Mouse (Mus musculus) lung, postnatal 36 days (tissue): ENCODE measurements around the gene Igfbp5.

Source experiments
- DNase-seq: peaks from one replicate; pipeline ENCODE4 v3.0.0; 2022; ENCODE audit warnings: mixed read lengths

Igfbp5 gene

DNA sequence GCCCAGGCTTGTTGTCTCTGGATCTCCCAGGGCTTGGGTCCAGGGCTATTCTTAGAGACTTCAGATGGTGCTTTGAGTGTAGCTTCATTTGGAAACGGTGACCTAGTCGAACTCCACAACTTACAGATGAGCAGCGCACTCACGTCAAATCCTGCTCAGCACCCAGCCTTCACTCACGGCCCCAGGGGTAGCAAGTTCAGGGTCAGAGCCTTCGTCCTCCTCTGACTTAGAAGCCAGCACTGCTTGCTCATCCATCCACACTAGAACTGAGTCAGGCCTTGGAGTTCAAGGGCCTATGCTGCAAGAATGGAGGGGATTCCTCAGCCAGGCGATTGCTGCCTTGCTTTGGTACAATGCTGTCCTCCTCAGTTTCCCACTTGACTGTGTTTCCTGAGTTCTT lies 34.9 kb downstream of the Igfbp5 start:
- DNase-seq: no peak

DNA sequence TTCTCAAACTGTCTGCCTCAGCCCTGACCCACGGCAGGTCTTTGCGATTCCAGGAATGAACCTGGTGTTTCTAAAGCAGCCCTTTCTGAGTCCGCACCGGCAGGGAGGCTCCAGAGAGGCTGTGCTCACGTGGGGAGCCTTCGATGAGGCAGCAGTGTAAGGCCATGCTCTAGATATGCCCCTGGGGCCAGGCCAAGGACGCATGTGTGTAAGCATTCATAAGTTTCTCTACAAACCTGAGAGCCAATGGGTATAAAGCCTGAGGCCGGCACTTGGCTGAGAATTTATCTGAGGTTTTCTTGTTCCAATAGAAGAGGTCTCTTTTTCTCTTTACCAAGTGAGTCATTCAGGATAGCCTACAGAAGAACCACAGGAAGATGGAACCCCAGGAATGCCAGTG lies 35.3 kb downstream of the Igfbp5 start:
- no peak for DNase-seq

DNA sequence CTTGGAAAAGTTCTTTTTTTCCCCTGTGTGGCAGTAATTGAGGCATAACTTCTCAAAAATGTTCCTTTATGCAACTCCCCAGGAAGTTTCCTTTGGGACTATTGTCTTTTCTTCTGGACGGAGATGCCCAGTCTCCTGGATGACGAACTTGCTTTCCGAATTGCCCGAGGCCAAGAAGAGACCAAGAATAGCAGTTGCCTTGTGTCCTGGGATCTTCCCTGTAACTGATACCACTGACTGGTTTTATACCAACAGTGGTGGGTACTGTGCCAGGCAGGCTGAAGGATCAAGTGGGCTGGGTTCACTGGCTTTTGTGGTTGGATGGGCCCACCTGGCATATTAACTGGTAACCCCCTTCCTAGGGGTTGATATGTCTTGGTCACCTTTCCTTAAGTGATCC lies 41.1 kb downstream of the Igfbp5 start:
- no peak for DNase-seq

DNA sequence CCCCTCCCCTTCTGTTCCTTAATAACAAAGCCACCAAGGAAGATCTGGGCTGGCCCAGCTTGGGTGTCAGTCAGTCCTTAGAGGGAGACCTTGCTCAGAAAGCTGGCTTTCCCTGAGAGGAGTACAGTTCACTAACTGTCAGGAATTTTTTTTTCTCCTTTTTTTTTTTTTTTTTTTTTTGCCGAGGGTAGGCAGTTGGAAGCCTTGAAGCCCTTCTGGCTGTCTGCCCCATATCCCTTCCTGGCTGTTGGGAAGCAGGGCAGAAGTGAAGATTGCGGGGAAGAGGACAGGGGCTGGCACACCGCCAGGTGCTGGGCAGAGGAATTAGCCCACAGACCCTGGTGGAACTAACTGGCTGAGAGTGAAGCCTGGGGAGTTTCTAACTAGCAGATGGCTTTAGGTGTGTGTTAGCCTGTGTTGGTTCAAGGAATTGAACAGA lies 42.0 kb downstream of the Igfbp5 start:
- no peak for DNase-seq

DNA sequence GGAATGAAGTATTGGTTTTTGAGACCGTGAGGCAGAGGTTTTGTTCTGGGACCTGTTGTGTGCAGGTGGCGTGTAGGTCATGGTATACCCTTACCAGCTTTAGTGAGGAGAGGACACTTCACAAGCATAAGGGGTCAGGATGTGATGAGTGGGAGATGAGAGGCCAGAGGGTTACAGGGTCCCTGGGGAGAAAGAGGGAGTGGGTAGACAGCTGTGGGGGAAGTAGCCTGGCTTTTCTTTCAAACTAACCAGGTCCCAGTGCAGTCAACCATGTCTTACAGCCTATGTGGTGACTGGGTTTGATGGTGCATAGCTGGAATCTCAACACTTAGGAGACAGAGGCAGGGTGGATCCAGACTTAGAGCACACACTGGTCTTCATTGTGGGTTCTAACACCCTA lies 44.2 kb downstream of the Igfbp5 start:
- no peak for DNase-seq

DNA sequence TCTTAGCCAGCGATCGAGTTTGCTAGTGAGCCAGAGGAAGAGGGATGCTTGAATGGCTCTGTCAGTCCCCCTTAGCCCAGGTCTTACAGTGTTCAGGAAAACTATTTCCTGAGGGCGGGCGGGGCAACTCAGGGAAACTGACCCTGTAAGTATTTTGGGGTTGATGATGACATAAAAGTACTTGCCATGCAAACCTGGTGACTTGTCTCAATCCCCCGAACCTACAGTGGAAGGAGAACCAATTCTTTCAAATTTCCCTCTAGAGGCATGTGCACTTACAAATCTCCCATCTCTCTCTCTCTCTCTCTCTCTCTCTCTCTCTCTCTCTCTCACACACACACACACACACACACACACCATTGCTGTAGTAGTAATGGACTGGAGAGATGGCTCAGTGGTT lies 45.8 kb downstream of the Igfbp5 start:
- no peak for DNase-seq

DNA sequence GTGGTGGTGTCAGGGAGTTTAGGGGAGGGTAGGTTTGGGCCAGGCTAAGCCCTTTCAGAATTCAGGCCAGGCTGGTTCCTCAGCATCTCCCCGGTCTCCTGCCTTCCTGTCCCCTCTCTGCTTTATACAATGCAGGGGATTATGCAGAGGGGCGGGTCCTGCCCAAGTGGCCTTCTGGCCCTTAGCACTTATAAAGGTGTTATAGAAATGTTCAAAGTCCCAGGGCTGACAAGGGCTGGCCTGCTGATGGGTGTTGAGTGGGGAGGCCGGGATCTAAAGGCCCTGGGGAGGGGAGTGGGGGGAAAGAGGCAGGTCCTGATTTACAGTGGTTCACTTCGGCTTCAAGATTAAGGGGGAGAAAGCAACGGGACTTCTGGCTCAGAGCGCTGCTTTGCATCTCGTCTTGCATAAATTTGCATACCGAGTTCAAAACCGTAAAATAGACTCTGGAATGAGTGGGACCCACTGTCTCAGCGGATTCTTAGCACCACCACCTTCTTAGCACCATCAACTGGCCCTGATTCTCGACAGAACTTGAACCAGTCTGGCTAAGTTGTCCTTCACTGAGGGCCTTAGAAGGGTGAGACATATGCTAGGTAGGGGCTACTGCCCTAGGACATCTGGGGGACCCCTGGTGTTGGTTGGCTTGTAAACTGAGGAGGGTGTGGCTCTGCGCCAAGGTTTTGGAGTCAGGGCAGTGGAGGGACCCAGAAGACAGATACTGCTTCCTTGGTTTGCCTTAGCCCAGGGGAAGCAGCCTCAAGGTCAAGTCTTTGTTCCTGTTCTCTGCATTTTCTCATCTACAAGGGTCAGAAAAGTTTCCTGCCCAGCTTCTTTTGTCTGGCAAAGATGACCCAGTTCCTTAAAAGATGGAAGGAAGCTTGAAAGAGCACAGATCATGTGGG lies 47.0 kb downstream of the Igfbp5 start:
- no peak for DNase-seq

DNA sequence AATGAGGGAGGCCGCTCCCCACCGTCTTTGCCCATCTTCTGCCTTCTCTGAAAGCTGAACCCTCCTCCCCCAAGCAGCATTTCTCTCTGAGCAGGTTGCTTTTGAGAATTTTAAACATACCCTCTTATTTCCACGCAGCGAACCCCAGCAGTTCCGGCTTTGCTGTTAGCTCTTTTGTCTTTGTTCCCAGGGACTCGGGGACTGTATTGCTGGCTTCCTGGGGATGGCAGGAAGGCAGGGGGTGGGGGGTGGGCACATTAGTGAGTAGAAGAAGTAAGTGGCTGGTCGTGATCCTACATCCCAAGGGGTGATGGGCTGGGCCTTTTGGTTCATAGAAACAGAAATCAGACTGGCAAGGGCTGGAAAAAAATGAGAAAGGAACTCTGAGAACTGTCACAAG lies 47.8 kb downstream of the Igfbp5 start:
- DNase-seq: no peak

DNA sequence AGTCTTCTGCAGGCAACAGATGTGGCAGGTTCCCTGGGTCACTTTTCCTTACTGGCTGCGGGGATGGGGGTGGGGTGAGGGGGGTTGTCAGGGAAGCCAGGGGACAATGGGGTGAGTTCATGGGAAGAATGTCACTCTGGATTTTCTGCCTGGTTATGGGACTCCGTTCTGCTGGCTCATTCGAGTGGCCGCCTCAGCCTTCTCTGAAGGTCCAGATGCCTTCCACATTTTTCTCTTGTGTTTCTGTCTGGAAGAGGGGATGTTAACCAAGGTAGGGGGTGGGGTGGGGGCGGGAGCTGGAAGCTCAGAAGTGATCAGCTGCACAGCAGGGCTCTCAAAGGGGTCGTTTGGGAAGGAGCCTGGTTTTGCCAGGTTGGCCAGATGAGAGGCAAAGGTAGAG lies 48.2 kb downstream of the Igfbp5 start:
- no peak for DNase-seq

DNA sequence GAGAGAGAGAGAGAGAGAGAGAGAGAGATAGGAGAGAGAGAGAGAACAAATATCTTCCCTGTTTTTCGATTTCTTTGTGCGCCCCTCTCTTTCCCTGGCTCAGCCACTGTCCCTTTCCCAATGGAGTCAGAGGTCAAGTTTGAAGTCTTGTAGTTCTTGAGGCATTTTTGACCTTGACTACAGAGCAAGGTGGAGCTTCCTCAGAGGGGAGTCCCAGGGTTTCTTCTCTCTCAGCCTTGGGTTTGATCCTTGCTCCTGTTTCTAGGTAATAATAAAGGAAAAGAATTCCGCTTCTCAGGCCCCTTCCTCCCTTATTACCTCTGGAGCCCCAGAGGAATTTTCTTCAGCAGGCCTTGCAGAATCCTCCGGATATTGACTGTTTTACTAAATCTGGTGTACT lies 48.8 kb downstream of the Igfbp5 start:
- DNase-seq: no peak

DNA sequence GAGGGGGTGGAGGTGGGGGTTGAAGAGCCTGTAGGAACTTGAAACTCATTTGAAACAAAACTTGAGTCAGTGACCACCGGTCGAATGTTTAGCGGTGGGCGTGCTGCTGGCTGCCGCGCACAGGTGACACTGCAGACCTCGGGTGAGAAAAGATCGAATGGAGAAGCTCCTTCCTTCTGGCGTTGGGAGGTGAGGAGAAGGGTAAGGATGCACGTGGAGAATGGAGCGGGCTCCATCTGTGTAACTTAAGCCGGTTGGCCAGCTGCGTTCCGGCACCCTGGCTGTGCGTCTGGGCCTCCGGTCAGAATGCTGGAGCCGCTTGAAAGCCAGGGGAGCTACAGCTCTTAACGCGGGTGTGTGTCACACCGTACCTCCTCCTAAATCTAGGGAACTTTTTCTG lies 49.4 kb downstream of the Igfbp5 start:
- no peak for DNase-seq

DNA sequence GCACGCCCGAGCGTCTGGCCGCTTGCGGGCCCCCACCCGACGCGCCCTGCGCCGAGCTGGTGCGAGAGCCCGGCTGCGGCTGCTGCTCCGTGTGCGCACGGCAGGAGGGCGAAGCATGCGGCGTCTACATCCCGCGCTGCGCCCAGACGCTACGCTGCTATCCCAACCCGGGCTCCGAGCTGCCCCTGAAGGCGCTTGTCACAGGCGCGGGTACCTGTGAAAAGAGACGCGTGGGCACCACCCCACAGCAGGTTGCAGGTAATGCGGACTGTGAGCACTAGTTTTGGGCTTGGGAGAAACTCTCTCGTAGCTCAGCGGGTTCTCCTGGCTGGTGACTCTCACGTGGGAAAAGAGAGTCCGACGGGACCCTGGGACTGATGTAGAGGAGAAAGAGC lies 50.0 kb downstream of the Igfbp5 start:
- DNase-seq: no peak

DNA sequence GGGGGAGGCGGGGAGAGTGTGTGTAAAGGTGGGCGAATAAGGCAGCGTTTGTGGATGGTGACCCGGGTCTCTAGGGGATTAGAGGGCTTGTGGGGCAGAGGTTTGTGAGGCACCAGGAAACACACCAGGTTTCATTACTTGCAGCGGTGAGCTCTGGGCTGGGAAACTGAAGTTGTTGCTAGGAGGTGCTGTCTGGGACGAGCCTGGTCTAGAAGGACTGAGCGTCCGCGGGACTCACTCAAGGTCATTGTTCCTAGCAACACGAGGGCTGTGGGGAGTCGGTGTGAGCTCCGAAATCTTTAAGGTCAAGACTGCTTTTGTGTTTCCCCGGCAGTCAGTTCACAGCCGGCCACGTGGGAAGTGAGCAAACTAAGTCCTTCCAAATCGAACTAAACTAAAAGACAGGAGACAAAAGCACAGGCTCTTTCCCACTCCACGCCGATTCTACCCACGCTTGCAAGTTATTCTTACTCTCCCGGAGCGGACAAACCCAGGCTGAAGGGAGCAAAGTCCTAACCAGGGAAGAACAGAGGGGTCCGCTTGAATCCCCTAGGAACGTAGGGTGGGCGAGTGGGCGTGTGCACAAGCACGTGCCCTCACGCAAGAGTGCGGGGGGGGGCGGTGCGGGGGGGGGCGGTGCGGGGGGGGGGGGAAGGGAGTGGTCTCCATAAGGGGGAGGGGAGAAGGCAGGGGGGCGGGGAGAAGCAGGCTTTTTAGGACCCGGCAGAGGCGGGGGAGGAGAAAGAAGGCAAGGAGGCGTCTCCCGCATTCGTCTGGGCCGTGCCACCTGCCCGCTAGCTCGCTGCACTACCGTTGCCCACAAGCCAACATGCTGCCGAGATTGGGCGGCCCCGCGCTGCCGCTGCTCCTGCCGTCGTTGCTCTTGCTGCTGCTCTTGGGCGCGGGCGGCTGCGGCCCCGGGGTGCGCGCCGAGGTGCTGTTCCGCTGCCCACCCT lies 50.7 kb downstream of the Igfbp5 start, which contains the start of gene Igfbp2:
Gene Igfbp2, plus strand, starts transcription at position 753 of the 956 bp plus-strand sequence.
- peak; percentile 21 for DNase-seq

DNA sequence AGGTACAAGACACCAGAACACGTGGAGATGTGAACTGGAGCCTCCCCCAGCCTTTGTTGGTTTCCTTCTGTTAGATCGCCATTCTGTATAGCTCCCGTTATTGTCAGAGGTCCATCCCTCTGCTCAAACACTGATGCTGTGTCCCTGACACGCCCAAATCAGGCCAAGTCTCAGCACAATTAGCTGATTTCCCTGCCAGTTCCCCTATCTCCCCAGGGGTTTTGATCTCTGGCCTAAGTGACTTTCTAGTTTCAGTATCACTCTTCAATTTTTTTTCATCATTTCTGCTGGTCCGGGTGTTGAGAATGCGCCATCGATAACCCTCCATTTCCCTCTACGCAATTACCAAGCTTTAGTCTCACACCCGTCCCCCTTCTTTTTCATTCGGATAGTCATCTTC lies 51.8 kb downstream of the Igfbp5 start:
- no peak for DNase-seq

DNA sequence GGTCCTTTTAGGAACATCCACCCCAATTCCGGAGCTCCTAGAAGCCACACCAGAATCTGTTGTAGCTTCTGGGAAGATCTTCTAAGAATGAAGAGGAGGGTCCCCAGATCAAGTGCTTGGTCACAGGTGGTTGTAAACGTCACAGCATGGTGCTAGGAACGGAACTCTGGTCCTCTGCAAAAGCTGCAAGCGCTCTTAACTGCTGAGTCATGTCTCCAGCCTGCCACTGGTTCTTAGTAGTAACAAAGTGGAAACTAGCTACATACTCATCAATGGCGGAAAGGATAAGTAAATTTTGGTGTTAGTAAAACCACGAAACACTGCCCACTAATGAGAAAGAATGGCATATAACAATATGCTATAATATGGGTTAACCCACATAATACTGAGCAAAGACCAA lies 54.7 kb downstream of the Igfbp5 start:
- DNase-seq: no peak

DNA sequence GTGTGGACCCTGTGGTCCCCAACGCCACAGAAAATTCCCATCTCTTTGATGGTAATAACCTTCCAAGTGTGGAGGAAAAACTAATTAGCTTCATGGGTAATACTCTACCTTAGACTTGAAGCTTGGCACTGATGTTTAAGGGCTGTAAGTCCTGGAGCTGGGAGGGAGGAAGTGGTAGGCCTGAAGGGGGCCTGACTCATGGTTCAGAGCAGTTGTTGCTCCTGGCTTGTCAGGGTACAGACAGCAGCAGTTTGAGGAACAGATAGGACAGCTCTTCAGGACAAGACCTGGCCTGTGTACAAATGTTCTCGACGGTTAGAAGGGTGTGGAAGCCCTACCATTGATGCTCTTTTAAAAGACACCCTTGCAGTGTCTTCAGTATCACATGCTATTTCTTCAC lies 59.1 kb downstream of the Igfbp5 start:
- DNase-seq: no peak

DNA sequence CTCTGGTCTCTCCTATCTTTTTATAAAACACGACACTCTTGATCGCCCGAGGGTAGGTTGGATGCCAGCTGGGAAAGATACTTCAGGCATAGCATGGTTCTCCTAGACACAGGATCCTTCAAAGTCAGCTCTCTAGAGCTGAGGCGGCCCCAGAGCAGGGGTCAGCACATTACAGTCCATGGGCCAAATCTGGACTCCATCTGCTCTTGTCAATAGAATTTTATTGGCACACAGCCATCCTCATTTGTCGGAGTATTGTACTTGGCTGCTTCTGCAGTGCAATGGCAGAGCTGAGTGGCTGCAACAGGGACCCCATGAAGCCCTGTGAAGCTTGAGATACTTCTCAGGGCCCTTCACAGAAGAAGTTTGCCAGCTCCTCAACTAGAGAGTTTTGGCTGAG lies 59.5 kb downstream of the Igfbp5 start:
- DNase-seq: no peak

DNA sequence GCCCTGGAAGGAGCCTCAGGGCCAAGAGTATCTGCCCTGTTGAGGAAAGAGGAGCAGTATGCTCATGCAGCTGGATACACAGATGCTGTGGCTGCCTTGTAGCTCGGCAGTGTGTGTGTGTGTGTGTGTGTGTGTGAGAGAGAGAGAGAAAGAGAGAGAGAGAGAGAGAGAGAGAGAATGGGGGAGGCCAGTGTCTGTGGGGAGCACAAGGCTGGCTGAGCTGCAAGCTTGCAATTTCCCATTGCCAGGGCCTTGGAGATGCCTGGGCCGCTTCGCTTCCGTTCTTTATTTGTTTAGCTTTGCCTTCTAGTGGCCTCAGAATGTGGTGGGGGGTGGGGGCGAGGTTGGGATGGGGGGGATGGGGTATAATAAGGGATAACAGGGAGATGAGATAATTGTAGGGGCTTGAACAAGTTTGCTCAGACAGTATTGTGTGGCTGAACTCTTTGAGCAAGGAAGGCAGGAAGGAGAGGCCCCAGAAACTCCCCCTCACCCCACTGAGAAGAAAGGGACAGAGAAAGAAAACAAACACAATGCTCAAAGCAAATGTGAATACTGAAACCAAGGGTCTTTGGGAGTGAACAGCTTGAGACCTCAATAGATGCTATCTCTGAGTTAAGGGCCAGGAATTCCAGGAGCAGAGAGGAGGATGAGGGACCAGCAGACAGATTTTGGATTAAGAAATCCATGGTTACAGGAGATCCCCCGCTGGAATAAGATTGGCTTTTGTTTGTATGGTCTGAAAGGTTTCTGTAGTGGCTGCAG lies 60.9 kb downstream of the Igfbp5 start:
- DNase-seq: no peak

DNA sequence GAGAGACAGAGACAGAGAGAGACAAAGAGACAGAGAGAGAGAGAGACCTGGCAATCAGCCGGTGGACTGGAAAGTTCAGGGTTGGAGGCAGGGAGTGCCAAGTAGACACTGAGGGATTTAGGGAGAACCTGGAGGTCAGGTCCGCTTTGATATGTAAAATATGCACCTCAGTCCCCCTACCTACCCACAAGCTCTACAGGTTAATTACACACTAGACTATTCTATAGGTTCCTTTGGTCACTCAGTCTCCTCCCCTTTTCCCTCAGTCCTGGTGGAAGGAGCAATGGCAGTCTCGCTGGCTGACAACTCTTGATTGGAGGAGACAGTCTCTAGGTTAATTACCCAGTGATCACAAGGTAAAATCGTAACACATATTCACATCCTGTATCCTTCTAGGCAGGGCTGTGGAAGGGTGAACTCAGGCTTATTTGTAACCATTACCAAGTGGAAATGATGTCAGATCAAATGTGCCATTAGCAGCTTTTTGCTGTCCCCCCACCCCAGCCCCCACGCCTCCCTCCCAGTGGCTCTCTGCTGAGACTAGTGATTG lies 61.5 kb downstream of the Igfbp5 start:
- no peak for DNase-seq

DNA sequence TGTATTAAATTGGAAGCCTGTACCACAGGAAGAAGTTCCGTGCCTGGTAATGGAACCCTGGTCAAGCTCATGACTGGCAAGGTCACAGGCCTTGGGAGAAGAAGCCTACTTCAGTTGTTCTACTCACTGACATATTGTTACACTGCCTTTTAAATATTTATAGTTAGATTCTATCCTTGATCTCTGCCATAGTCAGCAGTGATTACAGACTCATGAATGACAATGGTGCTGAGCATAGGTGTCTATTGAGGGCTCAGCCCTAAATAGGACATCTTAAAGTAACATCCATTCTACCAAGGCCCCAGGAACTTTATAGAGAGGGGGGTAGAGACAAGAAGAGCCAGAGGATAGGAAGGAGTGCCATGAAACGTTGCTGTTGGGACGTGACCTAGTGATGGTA lies 63.6 kb downstream of the Igfbp5 start:
- DNase-seq: no peak

DNA sequence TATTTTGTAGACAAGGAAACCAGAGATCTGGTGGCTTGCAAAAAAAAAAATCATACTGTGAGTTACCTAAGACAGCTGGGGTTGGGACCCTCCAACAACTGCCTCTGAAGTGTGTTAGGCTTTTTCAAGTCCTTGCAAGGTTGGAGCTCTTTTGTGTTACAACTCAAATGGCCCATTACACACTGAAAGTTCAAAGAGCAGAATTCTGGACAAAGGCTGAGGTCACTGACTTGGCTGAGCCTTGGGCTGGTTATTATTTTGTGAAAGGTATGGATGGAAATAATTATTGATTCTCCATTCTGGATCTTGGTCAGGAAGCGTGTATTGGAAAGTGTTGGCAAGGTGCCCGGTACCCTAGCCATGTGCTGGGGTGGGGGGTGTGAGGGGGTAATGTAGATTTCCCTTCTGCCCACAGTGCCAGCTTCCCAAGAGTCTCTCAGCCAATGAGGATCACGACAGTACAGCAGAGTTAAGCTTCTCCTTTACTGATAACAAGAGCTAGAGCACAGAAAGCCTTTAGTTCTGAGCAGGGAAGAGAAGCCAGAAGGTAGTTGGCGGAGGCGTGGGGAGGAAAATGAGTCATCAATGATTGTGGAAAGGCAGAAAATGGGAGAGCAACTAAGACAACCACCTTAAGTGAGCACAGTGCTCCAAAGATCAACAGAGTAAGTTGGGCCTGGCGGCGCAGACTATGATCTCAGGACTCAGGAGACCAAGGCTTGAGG lies 64.6 kb downstream of the Igfbp5 start:
- DNase-seq: no peak

DNA sequence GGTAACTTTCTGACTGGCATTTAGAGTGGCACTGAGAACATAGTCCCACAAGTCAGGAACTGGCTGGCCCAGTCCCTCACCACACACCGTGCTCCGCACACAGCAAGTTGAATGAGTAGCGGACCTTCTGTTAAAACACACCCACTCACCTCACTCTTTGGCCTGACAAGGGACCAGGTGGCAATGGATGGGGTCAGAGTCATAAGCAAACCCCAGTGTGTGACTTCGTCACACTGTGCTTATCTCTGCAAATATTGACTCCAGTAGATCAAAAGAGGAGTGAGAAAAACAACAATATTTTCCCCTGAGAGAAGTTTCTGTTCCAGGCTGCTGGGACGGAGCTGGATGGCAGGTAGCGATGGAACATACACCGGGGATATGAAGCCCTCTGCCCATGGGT lies 65.4 kb downstream of the Igfbp5 start:
- DNase-seq: no peak
